Mouse (Mus musculus) left cerebral cortex, adult 8-10 months (tissue): ENCODE data around the gene AI661453. TPM values are rescaled to one million over a fixed set of nuclear protein-coding genes. Genes with fewer than 3 reads are reported as not detected.

Source experiments
- total RNA-seq, 4 experiments: library from RNA; stranded (reverse); gene quantifications; 2 replicates each; pipeline ENCODE4 v1.2.4; 2022

Gene AI661453
- total RNA-seq, 4 experiments from 2014 or later: 0.35 to 1.4 (median 0.64) TPM

Other genes starting within 250 kb of the AI661453 start
- 10 to 100 TPM; 27.5 to 39.5 (median 27.8) TPM for gene Mrps10, start 67.7 kb upstream of the AI661453 start, total RNA-seq
- 1 to 10 TPM in 2 of 4 experiments, under 1 TPM in 2; 0.87 to 1.5 (median 1.2) TPM for gene Guca1b, start 51.2 kb upstream of the AI661453 start, total RNA-seq
- under 1 TPM in 2 of 4 experiments, not detected in 2; 0.57 to 0.93 TPM for gene Guca1a, start 36.0 kb upstream of the AI661453 start, total RNA-seq
- gene 1700001C19Rik, start 761 bp downstream of the AI661453 start, total RNA-seq: not detected
- 10 to 100 TPM; 17.6 to 22.3 (median 19.1) TPM for gene Taf8, start 65.7 kb downstream of the AI661453 start, total RNA-seq
- 10 to 100 TPM; 28.2 to 33.4 (median 30.8) TPM for gene Ccnd3, start 68.4 kb downstream of the AI661453 start, total RNA-seq
- 10 to 100 TPM; 15.7 to 19.0 (median 17.1) TPM for gene Bysl, start 174.9 kb downstream of the AI661453 start, total RNA-seq
- 10 to 100 TPM; 26.3 to 34.7 (median 27.2) TPM for gene Med20, start 175.0 kb downstream of the AI661453 start, total RNA-seq
- gene Gm20517, start 175.0 kb downstream of the AI661453 start, total RNA-seq: 1 to 10 TPM; 3.8 to 9.6 (median 6.6) TPM
- 10 to 100 TPM; 10.2 to 13.4 (median 11.6) TPM for gene Usp49, start 194.1 kb downstream of the AI661453 start, total RNA-seq